Mouse (Mus musculus) cerebellum, postnatal 36 days (tissue): Measurements from ENCODE around the gene B830017H08Rik.

Source experiments
- DNase-seq, 2 experiments: peaks; one replicate each; pipeline ENCODE4 v3.0.0; 2021 to 2022; ENCODE audit warnings: mixed read lengths in 2 of 2

The B830017H08Rik gene

GRCm38 (mm10) chr16:17857157-17857556, 24.2 kb downstream of the B830017H08Rik start:
- no peak for DNase-seq

DNA sequence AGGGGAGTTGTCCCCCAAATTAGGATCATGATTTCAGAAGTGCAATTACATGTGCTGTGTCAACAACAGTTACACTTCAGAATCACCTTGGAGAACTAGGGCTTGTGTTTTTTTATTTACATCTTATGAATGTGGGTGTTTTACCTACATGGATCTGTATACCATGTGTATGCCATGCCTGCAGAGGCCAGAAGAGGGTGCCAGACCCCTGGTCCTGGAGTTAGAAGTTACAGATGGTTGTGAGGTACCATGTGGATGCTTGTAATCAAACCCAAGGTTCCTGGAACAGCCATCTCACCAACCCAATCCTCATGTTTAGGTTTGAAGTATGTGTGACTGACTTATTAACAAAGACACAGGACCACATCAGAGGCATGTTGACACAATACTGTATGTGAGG, 25.7 kb downstream of the B830017H08Rik start:
- DNase-seq: peak; percentile 54 to 58

- no peak for DNase-seq
Measured at GRCm38 (mm10) chr16:17865293-17865692, 32.4 kb downstream of the B830017H08Rik start.

DNA sequence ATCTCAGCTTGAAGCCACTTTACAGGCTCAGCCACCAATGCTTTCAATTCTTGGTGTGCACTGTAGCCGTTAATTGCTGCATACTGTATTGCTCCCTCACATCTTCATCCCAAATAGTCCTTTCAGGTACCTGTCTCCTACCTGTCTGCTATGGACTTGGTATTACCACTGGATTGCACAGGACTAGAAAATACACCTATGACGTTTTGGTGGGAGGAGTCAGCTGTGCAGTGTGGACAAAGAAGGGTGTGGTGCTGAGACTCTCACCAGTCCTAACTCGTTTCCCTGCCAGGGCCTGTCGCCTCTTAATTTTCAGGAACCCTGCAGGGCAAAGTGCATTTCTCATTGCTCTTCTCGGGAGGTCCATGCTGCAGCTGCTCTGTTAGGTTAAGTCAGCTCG, 32.8 kb downstream of the B830017H08Rik start:
- DNase-seq: peak in 1 of 2 experiments; percentile 35

DNA sequence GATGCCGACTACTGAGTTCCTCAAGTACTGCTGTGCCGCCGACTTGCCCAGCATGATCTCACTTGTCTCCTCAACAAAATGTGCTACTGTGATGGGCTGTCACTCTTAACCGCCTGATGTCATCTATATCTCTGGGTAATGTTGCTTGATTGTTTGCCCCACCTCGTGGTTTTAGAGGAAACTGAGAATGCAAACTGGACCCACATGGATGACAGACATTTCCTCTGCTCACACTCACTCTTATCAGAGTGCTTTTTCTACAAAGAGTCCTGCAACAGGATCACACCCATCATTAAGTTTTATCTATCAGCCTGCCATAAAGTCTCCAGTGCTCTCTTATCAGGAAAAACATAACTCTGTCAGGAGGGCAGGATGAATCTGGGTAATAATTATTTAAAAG, 38.3 kb downstream of the B830017H08Rik start:
- no peak for DNase-seq

- no peak for DNase-seq
Measured at GRCm38 (mm10) chr16:17872995-17873394, 40.1 kb downstream of the B830017H08Rik start.

GRCm38 (mm10) chr16:17875174-17875573, 42.3 kb downstream of the B830017H08Rik start:
- peak in 1 of 2 experiments; percentile 33 for DNase-seq

DNA sequence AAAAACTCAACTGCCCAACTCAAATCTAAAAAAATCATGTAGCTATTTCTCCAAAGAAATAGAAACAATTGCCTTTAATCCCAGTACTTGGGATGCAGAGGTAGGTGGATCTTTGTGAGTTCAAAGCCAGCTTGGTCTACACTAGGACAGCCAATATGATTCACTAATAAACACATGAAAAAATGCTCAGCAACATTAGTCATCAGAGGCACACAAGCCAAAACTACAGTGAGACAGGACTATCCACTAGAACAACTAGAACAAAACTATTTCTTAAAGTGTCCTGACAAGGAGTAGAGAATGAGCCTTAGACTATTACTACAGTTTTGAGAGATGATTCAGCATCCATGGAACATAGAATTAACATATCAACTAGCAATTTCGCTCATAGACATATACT, 43.2 kb downstream of the B830017H08Rik start:
- no peak for DNase-seq

GRCm38 (mm10) chr16:17879571-17879970, 46.6 kb downstream of the B830017H08Rik start:
- no peak for DNase-seq

- no peak for DNase-seq
Measured at GRCm38 (mm10) chr16:17882196-17882595, 49.3 kb downstream of the B830017H08Rik start.

DNA sequence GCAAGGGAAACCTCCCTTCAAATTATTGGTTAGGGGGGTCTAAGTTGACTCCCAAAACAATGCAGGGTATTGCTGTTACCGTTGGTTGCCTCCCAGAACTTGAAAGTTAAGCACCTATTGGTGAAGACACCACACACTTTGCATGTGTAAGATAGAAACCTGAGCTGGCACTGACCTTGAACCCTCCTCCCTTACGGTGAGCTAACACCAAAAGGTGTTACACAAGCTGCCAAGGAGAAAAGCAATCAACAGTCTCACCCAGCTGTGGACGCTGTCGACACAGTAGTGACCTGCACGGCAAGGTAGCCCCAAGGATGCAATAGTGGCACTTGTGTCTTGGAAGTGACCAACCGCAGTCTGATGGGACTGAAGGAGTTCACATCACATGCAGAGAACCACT, 51.2 kb downstream of the B830017H08Rik start:
- no peak for DNase-seq
